Mouse (Mus musculus) CD4-positive naive resting alpha-beta T cell, adult 57 days (primary cell): ENCODE results near the gene Cep295. TPM values are rescaled to one million over a fixed set of nuclear protein-coding genes. Genes with fewer than 3 reads are reported as not detected.

Experiments
- total RNA-seq: library from RNA; stranded (reverse); gene quantifications from one replicate; pipeline ENCODE4 v1.2.4, GENCODE M21; 2023

Cep295 gene
- total RNA-seq = 40.4 TPM

GRCm38 (mm10) chr9:15357484-15358275 is at the start of gene Cep295:
Cep295 (minus strand) TSS chr9:15357788.

DNA sequence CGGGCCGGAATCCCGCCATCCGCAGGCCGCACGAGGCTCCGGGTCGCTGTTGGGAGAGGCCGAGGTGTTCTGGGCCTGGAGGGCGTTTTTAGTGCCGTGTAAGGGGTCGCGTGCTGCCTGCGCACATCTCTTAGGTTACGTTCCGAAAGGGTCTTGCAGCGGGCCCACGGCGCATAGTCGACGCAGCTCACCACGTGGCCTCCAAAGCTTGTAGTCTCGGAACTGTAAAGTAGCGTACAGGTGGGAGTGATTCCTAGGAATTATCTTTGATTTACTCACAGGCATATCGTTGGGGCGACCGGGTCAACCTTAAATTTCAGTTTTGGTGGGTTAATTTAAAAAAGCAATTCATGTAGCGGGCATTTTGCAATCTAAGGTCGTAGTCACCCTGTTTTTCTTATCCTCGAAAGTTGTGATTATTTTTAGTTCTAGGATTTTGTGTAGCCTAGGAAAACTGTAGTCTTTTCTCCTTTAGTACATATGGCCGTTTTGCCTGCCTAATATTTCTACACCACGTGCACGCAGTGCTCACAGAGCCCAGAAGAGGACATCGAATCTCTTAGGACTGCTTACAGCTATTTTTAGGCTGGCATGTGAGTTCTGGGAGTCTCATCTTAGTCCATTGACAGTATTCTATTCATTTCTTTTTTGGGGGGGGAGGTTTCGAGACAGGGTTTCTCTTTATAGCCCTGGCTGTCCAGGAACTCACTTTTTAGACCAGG is 51.0 kb downstream of the Cep295 start, which contains the start of gene 4931406C07Rik:
4931406C07Rik (minus strand) TSS at position 51 of the 722 bp plus-strand sequence.

DNA sequence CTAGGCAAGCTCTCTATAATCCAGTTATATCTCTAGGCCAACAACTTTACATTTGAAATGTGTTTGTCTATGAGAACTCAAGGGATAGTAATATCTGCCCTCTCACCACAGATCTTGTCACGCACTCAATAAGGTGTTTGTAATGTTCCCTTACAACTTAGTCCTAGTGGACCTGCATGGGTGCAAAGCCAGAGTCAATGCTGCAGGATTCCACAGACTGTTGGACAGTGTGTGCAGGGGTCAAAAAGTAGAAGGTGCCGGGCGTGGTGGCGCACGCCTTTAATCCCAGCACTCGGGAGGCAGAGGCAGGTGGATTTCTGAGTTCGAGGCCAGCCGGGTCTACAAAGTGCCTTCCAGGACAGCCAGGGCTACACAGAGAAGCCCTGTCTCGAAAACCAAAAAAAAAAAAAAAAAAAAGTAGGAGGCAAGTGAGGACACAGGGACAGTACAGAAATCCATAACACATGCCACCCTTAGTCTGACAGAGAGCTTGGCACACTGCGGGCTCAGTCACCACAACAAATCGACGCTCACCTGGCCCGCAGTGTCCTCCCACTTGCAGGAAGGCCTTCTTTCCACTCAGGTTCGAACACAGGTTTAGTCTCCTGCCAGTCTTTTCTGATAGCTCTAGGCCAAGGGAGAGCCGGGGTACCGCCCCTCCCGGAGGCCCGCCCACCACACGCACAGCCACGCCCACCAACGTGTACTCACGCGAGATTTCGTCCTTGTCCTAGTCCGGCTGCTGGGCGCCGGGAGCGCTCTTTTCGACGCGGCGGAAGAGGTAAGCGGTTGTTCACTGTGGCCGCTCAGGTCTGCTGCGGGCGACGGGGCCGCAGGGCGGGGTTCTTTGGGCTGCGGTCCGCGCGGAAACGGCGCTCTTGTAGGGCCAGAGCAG is 51.8 kb downstream of the Cep295 start, which contains the start of gene Taf1d:
Taf1d (plus strand) TSS at position 712 of the 895 bp plus-strand sequence.

DNA sequence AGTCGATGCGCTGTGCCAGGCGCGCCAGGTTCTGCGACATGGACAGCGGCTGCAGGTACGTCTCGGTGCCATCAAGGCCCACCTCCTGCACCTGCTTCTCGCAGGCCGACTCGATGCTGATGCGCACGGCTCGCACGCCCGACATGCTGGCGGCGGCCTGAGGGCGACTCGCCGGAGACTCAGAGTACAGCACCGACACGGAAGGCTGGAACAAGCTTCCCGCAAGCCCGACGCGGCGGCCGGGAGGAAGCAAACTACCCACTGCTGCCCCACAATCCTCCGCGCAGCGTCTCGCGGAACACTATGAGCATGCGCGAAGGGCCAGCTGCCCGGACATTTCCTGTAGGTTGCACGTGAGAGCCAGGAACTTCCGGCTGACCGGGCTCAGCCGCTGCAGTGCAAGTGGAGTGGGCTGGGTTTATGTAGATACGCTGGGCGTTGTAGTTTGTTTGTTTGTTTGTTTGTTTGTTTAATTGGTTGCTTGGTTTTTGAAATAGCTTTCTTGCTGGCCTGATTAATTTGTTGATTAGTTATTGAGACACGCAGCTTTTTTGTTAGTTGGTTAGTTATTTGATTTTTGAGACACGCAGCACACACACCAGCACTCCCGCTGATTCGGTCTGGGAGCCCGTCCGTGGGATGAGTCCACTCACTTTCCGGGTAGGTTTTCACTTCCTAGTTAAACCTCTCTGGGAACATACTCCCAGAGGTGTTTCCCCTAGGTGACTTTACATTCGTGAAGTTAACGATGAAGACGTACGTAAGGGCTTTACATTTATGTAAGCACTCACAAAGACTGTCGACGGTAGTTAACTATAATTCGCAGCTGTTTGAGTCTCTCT is 77.7 kb downstream of the Cep295 start, which contains the start of gene Med17:
Med17 (minus strand) TSS at position 283 of the 842 bp plus-strand sequence.

Other genes starting within 250 kb of the Cep295 start
- not detected for gene Hephl1, start 245.7 kb downstream of the Cep295 start, total RNA-seq
- not detected for gene Vstm5, start 118.7 kb downstream of the Cep295 start, total RNA-seq
- 48.2 TPM for gene Med17, start 77.9 kb downstream of the Cep295 start, total RNA-seq
- gene Taf1d, start 51.6 kb downstream of the Cep295 start, total RNA-seq = 292 TPM
- 3.4 TPM for gene 4931406C07Rik, start 51.3 kb downstream of the Cep295 start, total RNA-seq
- gene Smco4, start 135.6 kb upstream of the Cep295 start, total RNA-seq = 13.6 TPM